Mouse (Mus musculus) cortical plate, adult 2 months (tissue): ENCODE results near the gene Samhd1.

Source experiments
- CTCF ChIP-seq: fragments of 200-500 bp; IDR thresholded peaks from 2 replicates; pipeline ENCODE4 v1.5.1; 2011; ENCODE audit warnings: mild to moderate bottlenecking, control low read depth, low read length; ENCODE audit not compliant: insufficient read depth; ENCODE audit errors: extremely low read depth
- POLR2A ChIP-seq: fragments of 200-500 bp; IDR thresholded peaks from 2 replicates; pipeline ENCODE4 v1.6.1; 2011; ENCODE audit warnings: mild to moderate bottlenecking, low read length, control low read depth; ENCODE audit not compliant: insufficient read depth; ENCODE audit errors: extremely low read depth

- TF ChIP-seq POLR2A (no peak), CTCF (no peak)
Measured at GRCm38 (mm10) chr2:157081960-157082359, 53.1 kb downstream of the Samhd1 start.
